In the genomic region with DNA sequence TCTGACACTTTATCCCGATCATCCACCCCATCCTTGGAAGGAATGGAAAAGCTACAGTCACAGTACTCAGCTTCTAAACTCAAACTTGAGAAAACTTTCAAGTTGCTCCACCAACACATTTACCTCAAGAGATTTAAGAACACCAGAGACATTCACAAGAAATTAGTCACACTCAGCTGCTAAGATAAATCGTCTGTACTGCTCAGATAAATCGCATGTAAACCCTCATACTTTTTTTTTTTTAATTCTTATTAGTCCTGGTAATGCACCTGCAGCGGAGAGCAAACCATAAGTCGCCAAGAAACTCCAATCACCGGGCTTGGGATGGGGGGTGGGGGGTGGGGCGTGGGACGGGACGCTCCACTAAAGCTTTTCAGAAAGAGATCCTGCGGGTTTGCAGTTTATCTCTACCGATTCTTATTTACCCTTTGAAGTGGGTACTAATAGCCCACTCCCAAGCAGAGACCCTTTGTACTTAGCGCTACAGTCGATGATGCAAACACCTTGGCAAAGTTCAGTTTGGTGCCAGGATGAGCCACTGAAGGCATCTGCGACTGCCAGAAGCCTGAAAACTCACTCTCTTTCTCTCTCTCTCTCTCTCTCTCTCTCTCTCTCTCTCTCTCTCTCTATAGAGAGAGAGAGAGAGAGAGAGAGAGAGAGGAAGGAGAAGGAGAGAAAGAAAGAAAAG, we compare ENCODE assay signal across 8 mouse cellular contexts. TPM values are rescaled to one million over a fixed set of nuclear protein-coding genes. Genes with fewer than 3 reads are reported as not detected.
DNase-seq lines count a peak whose midpoint lies in the region; ATAC-seq and TF ChIP-seq lines count a peak whose summit lies in the region.

No protein-coding gene starts in this region.

- H3K9ac ChIP-seq in heart, embryonic 13.5 days: peak overlapping the region; percentile 87
- peak overlapping the region; percentile 91 for H3K9ac ChIP-seq in forebrain, embryonic 12.5 days
- H3K9ac ChIP-seq in liver, embryonic 14.5 days (replicated peaks): peak overlapping the region; percentile 94

- no peak for ATAC-seq in heart, embryonic 13.5 days (ENCODE audit: extremely low read depth, insufficient number of reproducible peaks, low FRiP score, low TSS enrichment)
- ATAC-seq in forebrain, embryonic 12.5 days (ENCODE audit: low FRiP score): no peak
- no peak for ATAC-seq in liver, embryonic 14.5 days (ENCODE audit: insufficient read depth)
- no peak for ATAC-seq in activated CD4-positive, CD25-positive, alpha-beta regulatory T cell, adult 4 months

- H3K4me3 ChIP-seq in heart, embryonic 13.5 days: peak overlapping the region; percentile 70
- peak overlapping the region; percentile 90 for H3K4me3 ChIP-seq in E14TG2a.4 (replicated peaks; ENCODE audit: low read length)
- peak overlapping the region; percentile 93 for H3K4me3 ChIP-seq in forebrain, embryonic 12.5 days (replicated peaks)
- H3K4me3 ChIP-seq in liver, embryonic 14.5 days (ENCODE audit: insufficient read depth in 1 of 2, low read depth in 2 of 2, low read length in 2 of 2): peak overlapping the region; percentile 85 to 92

- peaks cover 9% of the 10 kb centered on the region; the same call in 1 of the 2 replicates for H3K27me3 ChIP-seq in heart, embryonic 13.5 days (replicated peaks)
- no peaks in the 10 kb centered on the region for H3K27me3 ChIP-seq in E14TG2a.4 (ENCODE audit: insufficient read depth, low read length)
- H3K27me3 ChIP-seq in forebrain, embryonic 12.5 days: 0 out of 2 replicates have a peak, but pooled peaks cover 2% of the 10 kb centered on the region
- no peaks in the 10 kb centered on the region for H3K27me3 ChIP-seq in liver, embryonic 14.5 days (ENCODE audit: control insufficient read depth, insufficient read depth, low read length)

- no peak for DNase-seq in heart, postnatal 4 days
- no peak for DNase-seq in liver, embryonic 14.5 days (ENCODE audit: low read depth in 3 of 3, low spot score in 3 of 3)
- DNase-seq in urinary bladder, postnatal 25 days (ENCODE audit: low spot score): no peak
- DNase-seq in gastrocnemius, adult 18-20 months (ENCODE audit: low spot score): no peak

- H3K9me3 ChIP-seq in heart, embryonic 13.5 days: no peaks in the 10 kb centered on the region
- no peaks in the 10 kb centered on the region for H3K9me3 ChIP-seq in E14TG2a.4 (ENCODE audit: low read length)
- no peaks in the 10 kb centered on the region for H3K9me3 ChIP-seq in forebrain, embryonic 12.5 days
- H3K9me3 ChIP-seq in liver, embryonic 14.5 days (ENCODE audit: control insufficient read depth, low read length): no peaks in the 10 kb centered on the region

- H3K27ac ChIP-seq in heart, embryonic 13.5 days (replicated peaks): 0 out of 2 replicates have a peak overlapping the region, but pooled peaks have one; percentile 84
- H3K27ac ChIP-seq in forebrain, embryonic 12.5 days: no peak overlapping the region
- H3K27ac ChIP-seq in liver, embryonic 14.5 days: no peak overlapping the region

- no peak for TF ChIP-seq CTCF in E14TG2a.4 (conservative IDR thresholded peaks at IDR 0.05; ENCODE audit: low read length)
- no peak for TF ChIP-seq CTCF in liver, embryonic 14.5 days (IDR thresholded peaks at IDR 0.05; ENCODE audit: low read depth)

- H3K36me3 ChIP-seq in heart, embryonic 13.5 days: peaks cover 4% of the 10 kb centered on the region; the same call in 1 of the 2 replicates
- H3K36me3 ChIP-seq in E14TG2a.4 (ENCODE audit: insufficient read depth, low read length): peaks cover 23% of the 10 kb centered on the region
- H3K36me3 ChIP-seq in forebrain, embryonic 12.5 days (replicated peaks): no peaks in the 10 kb centered on the region
- H3K36me3 ChIP-seq in liver, embryonic 14.5 days (replicated peaks; ENCODE audit: control insufficient read depth, insufficient read depth, low read depth): no peaks in the 10 kb centered on the region

- TF ChIP-seq EP300 in liver, embryonic 14.5 days (IDR thresholded peaks at IDR 0.05; ENCODE audit: low read depth): no peak

- peak overlapping the region; percentile 87 for H3K4me2 ChIP-seq in heart, embryonic 13.5 days
- peak overlapping the region; percentile 75 for H3K4me2 ChIP-seq in forebrain, embryonic 12.5 days
- peak overlapping the region; percentile 92 for H3K4me2 ChIP-seq in liver, embryonic 14.5 days (ENCODE audit: low read depth)

- peaks cover 16% of the 10 kb centered on the region for H3K4me1 ChIP-seq in heart, embryonic 13.5 days
- H3K4me1 ChIP-seq in E14TG2a.4 (replicated peaks; ENCODE audit: low read depth, low read length): peaks cover 37% of the 10 kb centered on the region
- peaks cover 19% of the 10 kb centered on the region for H3K4me1 ChIP-seq in forebrain, embryonic 12.5 days
- H3K4me1 ChIP-seq in liver, embryonic 14.5 days (replicated peaks; ENCODE audit: control insufficient read depth in 2 of 2, insufficient read depth in 2 of 2, low read length in 1 of 2): peaks cover 7 to 13% of the 10 kb centered on the region in 2 experiments

- WGBS in heart, embryonic 13.5 days: 12% methylated on average over 14 of the region's 14 CpGs
- 14% methylated on average over 14 of the region's 14 CpGs for WGBS in forebrain, embryonic 12.5 days
- WGBS in liver, embryonic 14.5 days (ENCODE audit: insufficient replicate concordance): 10% methylated on average over 14 of the region's 14 CpGs

RNA-seq across cellular contexts. Expression of a gene that starts 15.3 kb away (rescaled TPM):
- polyA plus RNA-seq in heart, embryonic 13.5 days (2015; fragmentation: Nextera tagmentation; extraction: Ambion mirVana): 11.3 and 11.9 TPM in 2 replicates
- total RNA-seq in heart, postnatal 4 days (2021): 10 to 100 TPM; 46.9 to 47.9 TPM
- 21.1 and 22.9 TPM in 2 replicates for polyA plus RNA-seq in forebrain, embryonic 12.5 days (2016; fragmentation: Nextera tagmentation; extraction: Ambion mirVana)
- polyA plus RNA-seq in liver, embryonic 14.5 days (2012; rRNA removed): 6.4 and 7.0 TPM in 2 replicates
- 7.3 and 9.1 TPM in 2 replicates for polyA plus RNA-seq in liver, embryonic 14.5 days (2014; fragmentation: Nextera tagmentation; extraction: Ambion mirVana)
- 100 to 1,000 TPM in 1 of 2 experiments, 10 to 100 TPM in 1; 99.6 to 102 TPM for total RNA-seq in gastrocnemius, adult 18-20 months (2021)
- polyA plus RNA-seq in activated CD4-positive, CD25-positive, alpha-beta regulatory T cell, adult 4 months (2017; shearing (Covaris generic)): 1 to 10 TPM; 5.5 to 8.9 TPM

RNA-seq across cellular contexts. Expression of a gene that starts 31.5 kb away (rescaled TPM):
- 6.1 and 6.3 TPM in 2 replicates for polyA plus RNA-seq in heart, embryonic 13.5 days (2015; fragmentation: Nextera tagmentation; extraction: Ambion mirVana)
- total RNA-seq in heart, postnatal 4 days (2021): 10 to 100 TPM; 21.1 to 24.4 TPM
- 7.2 and 8.3 TPM in 2 replicates for polyA plus RNA-seq in forebrain, embryonic 12.5 days (2016; fragmentation: Nextera tagmentation; extraction: Ambion mirVana)
- 6.7 and 7.6 TPM in 2 replicates for polyA plus RNA-seq in liver, embryonic 14.5 days (2012; rRNA removed)
- polyA plus RNA-seq in liver, embryonic 14.5 days (2014; fragmentation: Nextera tagmentation; extraction: Ambion mirVana): 2.1 and 2.3 TPM in 2 replicates
- total RNA-seq in gastrocnemius, adult 18-20 months (2021): 10 to 100 TPM; 10.0 to 11.4 TPM
- polyA plus RNA-seq in activated CD4-positive, CD25-positive, alpha-beta regulatory T cell, adult 4 months (2017; shearing (Covaris generic)): 10 to 100 TPM; 10.4 to 11.3 TPM
